Mouse (Mus musculus) heart, postnatal 0 days (tissue): ENCODE results near the gene 1700006A11Rik. TPM values are rescaled to one million over a fixed set of nuclear protein-coding genes. Genes with fewer than 3 reads are reported as not detected.

Experiments
- ATAC-seq: fragments of 200-750 bp; cut with Nextera tagmentation; 2 replicates; pipeline ENCODE4 v1.8.0; 2017; ENCODE audit warnings: low read depth, moderate number of reproducible peaks, moderate library complexity; ENCODE audit not compliant: insufficient read depth
- DNase-seq: peaks from one replicate; pipeline ENCODE4 v3.0.0-alpha.2; 2016; ENCODE audit warnings: low spot score
- H3K27ac ChIP-seq: fragments of 300-500 bp; sonication (generic); 2 replicates; pipeline ENCODE4 v1.5.1; 2014; ENCODE audit warnings: low read depth, mild to moderate bottlenecking
- H3K27me3 ChIP-seq: fragments of 300-500 bp; sonication (generic); 2 replicates; pipeline ENCODE4 v1.6.1; 2014; ENCODE audit warnings: low read length, mixed read lengths; ENCODE audit not compliant: control insufficient read depth, insufficient read depth
- H3K36me3 ChIP-seq: fragments of 300-500 bp; sonication (generic); replicated peaks from 2 replicates; pipeline ENCODE4 v1.6.1; 2014; ENCODE audit warnings: low read length, mixed read lengths; ENCODE audit not compliant: control insufficient read depth, insufficient read depth
- H3K4me1 ChIP-seq: fragments of 300-500 bp; sonication (generic); 2 replicates; pipeline ENCODE4 v1.6.1; 2014; ENCODE audit warnings: antibody characterized with exemption; ENCODE audit not compliant: control insufficient read depth, insufficient read depth
- H3K4me2 ChIP-seq: fragments of 300-500 bp; sonication (generic); 2 replicates; pipeline ENCODE4 v1.6.1; 2014; ENCODE audit warnings: low read depth, mild to moderate bottlenecking, low read length, moderate library complexity
- H3K4me3 ChIP-seq: fragments of 300-500 bp; sonication (generic); 2 replicates; pipeline ENCODE4 v1.5.1; 2014; ENCODE audit warnings: low read depth, low read length
- H3K9ac ChIP-seq: fragments of 300-500 bp; sonication (generic); replicated peaks from 2 replicates; pipeline ENCODE4 v1.6.1; 2014; ENCODE audit warnings: low read depth, low read length, mixed read lengths
- H3K9me3 ChIP-seq: fragments of 300-500 bp; sonication (generic); replicated peaks from 2 replicates; pipeline ENCODE4 v1.6.1; 2016; ENCODE audit warnings: low read length; ENCODE audit not compliant: control insufficient read depth
- CTCF ChIP-seq: IDR thresholded peaks from 2 replicates; pipeline ENCODE4 v1.5.1; 2016; ENCODE audit warnings: antibody characterized with exemption, control low read depth, low read depth
- EP300 ChIP-seq: IDR thresholded peaks from 2 replicates; pipeline ENCODE4 v1.6.1; 2016; ENCODE audit warnings: antibody characterized with exemption, low read depth
- WGBS: fragments of 180-500 bp; shearing (Covaris S2); extraction: QIAGEN DNeasy Blood & Tissue Kit; methylation state at CpG from one replicate; pipeline ENCODE4 v1.1.7; 2014; 5-methylcytosine and 5-hydroxymethylcytosine counted together
- polyA plus RNA-seq: library from polyadenylated mRNA; unstranded; fragments of >200 nt; fragmentation: Nextera tagmentation; extraction: Ambion mirVana; gene quantifications from 2 replicates; pipeline ENCODE4 v1.2.1, GENCODE M21; 2015
- total RNA-seq: library from RNA; depleted of rRNA; stranded (reverse); fragments of >200 nt; gene quantifications from 2 replicates; pipeline ENCODE4 v1.2.3, GENCODE M21; 2014; ENCODE audit warnings: low replicate concordance; rRNA removed

The 1700006A11Rik gene
- total and polyA plus RNA-seq, 2 experiments from 2014 or later = not detected

DNA sequence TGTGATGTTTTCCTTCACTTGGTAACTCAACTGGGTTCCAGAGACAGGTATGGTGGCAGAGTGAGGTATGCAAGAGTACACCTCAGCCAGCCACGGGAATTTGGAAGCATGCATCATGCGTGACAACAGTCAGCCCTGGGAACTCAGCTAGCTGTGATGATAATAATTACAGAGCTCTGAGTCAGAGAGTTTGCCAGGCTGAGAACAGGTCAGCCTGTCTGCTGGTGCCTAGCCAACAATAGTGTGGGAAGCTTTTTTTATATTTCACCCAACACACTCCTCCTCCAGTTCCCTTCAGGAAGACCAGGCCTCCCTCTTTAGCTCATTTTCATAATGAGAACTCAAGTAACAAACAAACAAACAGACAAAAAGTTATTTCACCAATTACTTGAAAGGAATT is 53.8 kb downstream of the 1700006A11Rik start:
- Histone ChIP-seq H3K4me1 (no peaks in the 10 kb centered on the region), H3K9me3 (no peaks in the 10 kb centered on the region), H3K4me2 (no peak overlapping the region), H3K27ac (no peak overlapping the region), H3K9ac (no peak overlapping the region), H3K4me3 (no peak overlapping the region), H3K27me3 (no peaks in the 10 kb centered on the region), H3K36me3 (no peaks in the 10 kb centered on the region)
- ATAC-seq (no peak), DNase-seq (no peak)
- TF ChIP-seq EP300 = no peak
- TF ChIP-seq CTCF = no peak
- WGBS = 75% methylated on average over 2 of the region's 2 CpGs

DNA sequence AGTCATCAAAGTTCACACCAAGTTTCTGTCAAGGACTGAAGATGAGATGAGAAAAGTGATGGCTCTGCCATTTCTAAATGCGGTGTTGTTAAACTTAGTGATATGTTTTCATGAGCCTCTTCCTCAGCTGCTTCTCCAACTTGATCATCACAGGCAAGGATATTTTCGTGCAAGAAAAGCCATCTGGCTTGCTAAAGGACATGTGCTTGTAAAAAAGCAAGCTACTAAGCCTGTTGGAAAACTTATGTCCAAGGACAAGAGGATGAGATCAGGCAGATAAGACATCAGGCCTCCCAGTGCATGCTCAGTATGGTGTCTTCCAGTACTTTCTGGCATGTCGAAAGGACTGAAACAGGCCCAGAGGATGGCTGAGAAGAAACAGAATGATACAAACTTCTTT is 68.3 kb downstream of the 1700006A11Rik start:
- no peaks in the 10 kb centered on the region for H3K9me3 ChIP-seq
- no peak for ATAC-seq
- H3K4me2 ChIP-seq = no peak overlapping the region

More for the DNA sequence above, 68.3 kb downstream of the 1700006A11Rik start:
- WGBS = 78% methylated on average over 3 of the region's 3 CpGs
- no peak overlapping the region for H3K9ac ChIP-seq
- no peaks in the 10 kb centered on the region for H3K27me3 ChIP-seq
- no peak overlapping the region for H3K27ac ChIP-seq
- no peak for TF ChIP-seq CTCF
- no peak for TF ChIP-seq EP300
- no peak for DNase-seq
- H3K4me3 ChIP-seq = no peak overlapping the region
- no peaks in the 10 kb centered on the region for H3K4me1 ChIP-seq
- H3K36me3 ChIP-seq = no peaks in the 10 kb centered on the region

Other genes starting within 250 kb of the 1700006A11Rik start
- 0.04 and 1.4 TPM in 2 replicates for gene Tram1l1, start 105.2 kb downstream of the 1700006A11Rik start, total RNA-seq
- gene Tram1l1, start 105.2 kb downstream of the 1700006A11Rik start, polyA plus RNA-seq = 1.3 TPM in 2 replicates
- gene 1700003H04Rik, start 155.1 kb upstream of the 1700006A11Rik start, total RNA-seq = not detected in 2 replicates
- not detected in 2 replicates for gene 1700003H04Rik, start 155.1 kb upstream of the 1700006A11Rik start, polyA plus RNA-seq